Comparison of ENCODE assay signal across 8 mouse cellular contexts in the genomic region with DNA sequence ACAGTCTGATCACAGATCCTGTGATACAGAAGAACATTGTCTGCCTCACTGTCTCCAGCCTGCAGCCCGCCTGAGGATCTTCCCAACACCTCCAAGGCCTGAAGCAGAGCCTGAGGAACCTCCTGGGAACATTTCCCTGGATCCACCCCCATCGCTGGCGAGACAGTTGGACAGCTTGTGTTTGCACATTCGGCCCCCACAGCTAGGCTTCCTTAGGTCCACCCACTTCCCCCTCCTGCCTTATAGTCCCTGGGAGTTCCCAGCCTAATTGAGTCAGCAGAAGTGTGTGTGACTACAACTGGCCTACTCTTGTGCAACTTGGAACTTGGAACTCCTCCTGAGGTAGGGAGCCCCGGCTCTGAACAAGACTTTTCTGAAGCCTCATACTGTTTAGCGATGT. TPM values are rescaled to one million over a fixed set of nuclear protein-coding genes. Genes with fewer than 3 reads are reported as not detected.
DNase-seq lines count a peak whose midpoint lies in the region; ATAC-seq and TF ChIP-seq lines count a peak whose summit lies in the region.
"Had no signal": no experiment of that assay in that cellular context is flagged by ENCODE, and none has a peak within 500 bp of the region (broad histone marks: within the 10 kb centered on the region; RNA-seq: fewer than 3 reads in every experiment).

No protein-coding gene starts in this region.

- TF ChIP-seq EP300 in lung, postnatal 0 days (IDR thresholded peaks at IDR 0.05) = no peak

- H3K27ac ChIP-seq in embryonic facial prominence, embryonic 15.5 days (replicated peaks) = 0 out of 2 replicates have a peak overlapping the region, but pooled peaks have one; percentile 48
- H3K27ac ChIP-seq in intestine, postnatal 0 days (ENCODE audit: low read depth, low read length) = peak overlapping the region; percentile 96
- H3K27ac ChIP-seq in lung, postnatal 0 days (ENCODE audit: low read length) = peak overlapping the region; percentile 80
- H3K27ac ChIP-seq in midbrain, embryonic 14.5 days (replicated peaks; ENCODE audit: low read depth, low read length) = no peak overlapping the region
- H3K27ac ChIP-seq in neural tube, embryonic 15.5 days (replicated peaks) = no peak overlapping the region
- no peak overlapping the region for H3K27ac ChIP-seq in hindbrain, embryonic 13.5 days

- DNase-seq in NIH3T3 (ENCODE audit: low read depth) = peak; percentile 78
- DNase-seq in lung, postnatal 0 days (ENCODE audit: low spot score) = peak; percentile 95
- no peak for DNase-seq in midbrain, embryonic 14.5 days

- H3K27me3 ChIP-seq in embryonic facial prominence, embryonic 15.5 days = no peaks in the 10 kb centered on the region
- H3K27me3 ChIP-seq in intestine, postnatal 0 days (replicated peaks; ENCODE audit: control insufficient read depth, insufficient read depth, low read length) = no peaks in the 10 kb centered on the region
- H3K27me3 ChIP-seq in lung, postnatal 0 days (replicated peaks; ENCODE audit: insufficient read depth, low read length) = no peaks in the 10 kb centered on the region
- no peaks in the 10 kb centered on the region for H3K27me3 ChIP-seq in midbrain, embryonic 14.5 days (ENCODE audit: control insufficient read depth, insufficient read depth, low read length)
- H3K27me3 ChIP-seq in neural tube, embryonic 15.5 days (replicated peaks) = no peaks in the 10 kb centered on the region
- H3K27me3 ChIP-seq in hindbrain, embryonic 13.5 days = 0 out of 2 replicates have a peak, but pooled peaks cover 3% of the 10 kb centered on the region

- no peak overlapping the region for H3K4me2 ChIP-seq in embryonic facial prominence, embryonic 15.5 days (replicated peaks)
- peak overlapping the region; percentile 37; the same call in 1 of the 2 replicates for H3K4me2 ChIP-seq in intestine, postnatal 0 days (replicated peaks; ENCODE audit: low read depth)
- no peak overlapping the region; the same call in 1 of the 2 replicates for H3K4me2 ChIP-seq in lung, postnatal 0 days (replicated peaks; ENCODE audit: low read depth, low read length)
- H3K4me2 ChIP-seq in midbrain, embryonic 14.5 days (ENCODE audit: low read length) = no peak overlapping the region
- H3K4me2 ChIP-seq in neural tube, embryonic 15.5 days = no peak overlapping the region
- no peak overlapping the region for H3K4me2 ChIP-seq in hindbrain, embryonic 13.5 days

- H3K36me3 ChIP-seq in embryonic facial prominence, embryonic 15.5 days = no peaks in the 10 kb centered on the region
- no peaks in the 10 kb centered on the region for H3K36me3 ChIP-seq in intestine, postnatal 0 days (ENCODE audit: control insufficient read depth, insufficient read depth)
- H3K36me3 ChIP-seq in lung, postnatal 0 days (ENCODE audit: insufficient read depth, low read length) = no peaks in the 10 kb centered on the region
- H3K36me3 ChIP-seq in midbrain, embryonic 14.5 days (ENCODE audit: control insufficient read depth, insufficient read depth, low read length) = no peaks in the 10 kb centered on the region
- H3K36me3 ChIP-seq in neural tube, embryonic 15.5 days = no peaks in the 10 kb centered on the region
- no peaks in the 10 kb centered on the region for H3K36me3 ChIP-seq in hindbrain, embryonic 13.5 days

- no peak overlapping the region for H3K9ac ChIP-seq in embryonic facial prominence, embryonic 15.5 days
- 0 out of 2 replicates have a peak overlapping the region, but pooled peaks have one; percentile 11 for H3K9ac ChIP-seq in intestine, postnatal 0 days (ENCODE audit: low read depth, low read length)
- H3K9ac ChIP-seq in lung, postnatal 0 days (replicated peaks; ENCODE audit: low read depth) = no peak overlapping the region
- H3K9ac ChIP-seq in midbrain, embryonic 14.5 days (replicated peaks; ENCODE audit: low read length) = no peak overlapping the region
- H3K9ac ChIP-seq in neural tube, embryonic 15.5 days (replicated peaks) = no peak overlapping the region
- no peak overlapping the region for H3K9ac ChIP-seq in hindbrain, embryonic 13.5 days

- 51% methylated on average over 6 of the region's 6 CpGs for WGBS in embryonic facial prominence, embryonic 15.5 days
- WGBS in intestine, postnatal 0 days = 31% methylated on average over 6 of the region's 6 CpGs
- WGBS in lung, postnatal 0 days = 20% methylated on average over 6 of the region's 6 CpGs
- WGBS in midbrain, embryonic 14.5 days = 74% methylated on average over 6 of the region's 6 CpGs
- 71% methylated on average over 6 of the region's 6 CpGs for WGBS in neural tube, embryonic 15.5 days
- 69% methylated on average over 6 of the region's 6 CpGs for WGBS in hindbrain, embryonic 13.5 days

- TF ChIP-seq CTCF in intestine, postnatal 0 days (IDR thresholded peaks at IDR 0.05; ENCODE audit: low read depth) = no peak
- no peak for TF ChIP-seq CTCF in lung, postnatal 0 days (IDR thresholded peaks at IDR 0.05)

- H3K4me3 ChIP-seq in embryonic facial prominence, embryonic 15.5 days (replicated peaks) = no peak overlapping the region
- H3K4me3 ChIP-seq in intestine, postnatal 0 days (ENCODE audit: low read depth, low read length) = no peak overlapping the region
- no peak overlapping the region for H3K4me3 ChIP-seq in lung, postnatal 0 days (ENCODE audit: low read depth, low read length)
- H3K4me3 ChIP-seq in midbrain, embryonic 14.5 days (replicated peaks; ENCODE audit: low read depth, low read length) = no peak overlapping the region
- no peak overlapping the region for H3K4me3 ChIP-seq in neural tube, embryonic 15.5 days (replicated peaks)
- no peak overlapping the region for H3K4me3 ChIP-seq in hindbrain, embryonic 13.5 days

- peaks cover 16% of the 10 kb centered on the region; the same call in 1 of the 2 replicates for H3K4me1 ChIP-seq in embryonic facial prominence, embryonic 15.5 days
- H3K4me1 ChIP-seq in intestine, postnatal 0 days (replicated peaks; ENCODE audit: control insufficient read depth, insufficient read depth, low read length) = no peaks in the 10 kb centered on the region
- H3K4me1 ChIP-seq in lung, postnatal 0 days (ENCODE audit: insufficient read depth, low read depth, low read length) = peaks cover 12% of the 10 kb centered on the region
- H3K4me1 ChIP-seq in midbrain, embryonic 14.5 days (ENCODE audit: control insufficient read depth, insufficient read depth, low read length) = no peaks in the 10 kb centered on the region
- peaks cover 5% of the 10 kb centered on the region; the same call in 1 of the 2 replicates for H3K4me1 ChIP-seq in neural tube, embryonic 15.5 days
- H3K4me1 ChIP-seq in hindbrain, embryonic 13.5 days (replicated peaks) = peaks cover 2% of the 10 kb centered on the region; the same call in 1 of the 2 replicates

- no peak for ATAC-seq in embryonic facial prominence, embryonic 15.5 days (ENCODE audit: insufficient number of reproducible peaks, low FRiP score, low TSS enrichment, low read depth)
- peak; percentile 87 for ATAC-seq in intestine, postnatal 0 days
- ATAC-seq in lung, postnatal 0 days = peak; percentile 74
- ATAC-seq in midbrain, embryonic 14.5 days (ENCODE audit: low FRiP score, low TSS enrichment) = no peak
- no peak for ATAC-seq in neural tube, embryonic 15.5 days (ENCODE audit: low FRiP score)
- no peak for ATAC-seq in hindbrain, embryonic 13.5 days (ENCODE audit: low FRiP score)

- no peaks in the 10 kb centered on the region for H3K9me3 ChIP-seq in embryonic facial prominence, embryonic 15.5 days (replicated peaks)
- H3K9me3 ChIP-seq in intestine, postnatal 0 days (ENCODE audit: control insufficient read depth) = no peaks in the 10 kb centered on the region
- no peaks in the 10 kb centered on the region for H3K9me3 ChIP-seq in lung, postnatal 0 days (ENCODE audit: low read length)
- H3K9me3 ChIP-seq in midbrain, embryonic 14.5 days (ENCODE audit: control insufficient read depth, low read length) = no peaks in the 10 kb centered on the region
- no peaks in the 10 kb centered on the region for H3K9me3 ChIP-seq in neural tube, embryonic 15.5 days (replicated peaks)
- H3K9me3 ChIP-seq in hindbrain, embryonic 13.5 days = no peaks in the 10 kb centered on the region

RNA-seq across cellular contexts. Expression of a gene that starts 12.5 kb away (rescaled TPM):
- polyA plus RNA-seq in embryonic facial prominence, embryonic 15.5 days (2015; fragmentation: Nextera tagmentation; extraction: Ambion mirVana) = 0.60 TPM in 2 replicates
- 1.0 and 1.6 TPM in 2 replicates for polyA plus RNA-seq in intestine, postnatal 0 days (2015; fragmentation: Nextera tagmentation; extraction: Ambion mirVana)
- polyA plus RNA-seq in lung, postnatal 0 days (2015; fragmentation: Nextera tagmentation; extraction: Ambion mirVana) = 0.61 and 0.76 TPM in 2 replicates
- 0.18 and 0.21 TPM in 2 replicates for polyA plus RNA-seq in midbrain, embryonic 14.5 days (2014; fragmentation: Nextera tagmentation; extraction: Ambion mirVana)
- polyA plus RNA-seq in neural tube, embryonic 15.5 days (2015; fragmentation: Nextera tagmentation; extraction: Ambion mirVana) = 0.26 and 0.41 TPM in 2 replicates
- polyA plus RNA-seq in hindbrain, embryonic 13.5 days (2015; fragmentation: Nextera tagmentation; extraction: Ambion mirVana) = 0.19 and 0.30 TPM in 2 replicates

RNA-seq across cellular contexts. Expression of a gene that starts 26.4 kb away (rescaled TPM):
- polyA plus RNA-seq in embryonic facial prominence, embryonic 15.5 days (2015; fragmentation: Nextera tagmentation; extraction: Ambion mirVana) = 47.3 and 53.6 TPM in 2 replicates
- 139 and 143 TPM in 2 replicates for polyA plus RNA-seq in intestine, postnatal 0 days (2015; fragmentation: Nextera tagmentation; extraction: Ambion mirVana)
- polyA plus RNA-seq in lung, postnatal 0 days (2015; fragmentation: Nextera tagmentation; extraction: Ambion mirVana) = 75.4 and 83.4 TPM in 2 replicates
- 23.6 and 28.4 TPM in 2 replicates for polyA plus RNA-seq in midbrain, embryonic 14.5 days (2014; fragmentation: Nextera tagmentation; extraction: Ambion mirVana)
- polyA plus RNA-seq in neural tube, embryonic 15.5 days (2015; fragmentation: Nextera tagmentation; extraction: Ambion mirVana) = 27.6 and 33.6 TPM in 2 replicates
- 32.0 and 32.8 TPM in 2 replicates for polyA plus RNA-seq in hindbrain, embryonic 13.5 days (2015; fragmentation: Nextera tagmentation; extraction: Ambion mirVana)

RNA-seq across cellular contexts. Expression of a gene that starts 31.5 kb away (rescaled TPM):
- 235 and 237 TPM in 2 replicates for polyA plus RNA-seq in embryonic facial prominence, embryonic 15.5 days (2015; fragmentation: Nextera tagmentation; extraction: Ambion mirVana)
- polyA plus RNA-seq in intestine, postnatal 0 days (2015; fragmentation: Nextera tagmentation; extraction: Ambion mirVana) = 68.7 and 73.4 TPM in 2 replicates
- polyA plus RNA-seq in lung, postnatal 0 days (2015; fragmentation: Nextera tagmentation; extraction: Ambion mirVana) = 209 and 215 TPM in 2 replicates
- polyA plus RNA-seq in midbrain, embryonic 14.5 days (2014; fragmentation: Nextera tagmentation; extraction: Ambion mirVana) = 268 and 318 TPM in 2 replicates
- 229 and 235 TPM in 2 replicates for polyA plus RNA-seq in neural tube, embryonic 15.5 days (2015; fragmentation: Nextera tagmentation; extraction: Ambion mirVana)
- polyA plus RNA-seq in hindbrain, embryonic 13.5 days (2015; fragmentation: Nextera tagmentation; extraction: Ambion mirVana) = 234 and 241 TPM in 2 replicates

RNA-seq across cellular contexts. Expression of a gene that starts 32.9 kb away (rescaled TPM):
- 1.8 and 2.3 TPM in 2 replicates for polyA plus RNA-seq in embryonic facial prominence, embryonic 15.5 days (2015; fragmentation: Nextera tagmentation; extraction: Ambion mirVana)
- 1.4 and 1.6 TPM in 2 replicates for polyA plus RNA-seq in intestine, postnatal 0 days (2015; fragmentation: Nextera tagmentation; extraction: Ambion mirVana)
- polyA plus RNA-seq in lung, postnatal 0 days (2015; fragmentation: Nextera tagmentation; extraction: Ambion mirVana) = not detected in 2 replicates
- polyA plus RNA-seq in midbrain, embryonic 14.5 days (2014; fragmentation: Nextera tagmentation; extraction: Ambion mirVana) = not detected in 2 replicates
- 0.69 and 14.1 TPM in 2 replicates for polyA plus RNA-seq in neural tube, embryonic 15.5 days (2015; fragmentation: Nextera tagmentation; extraction: Ambion mirVana)
- polyA plus RNA-seq in hindbrain, embryonic 13.5 days (2015; fragmentation: Nextera tagmentation; extraction: Ambion mirVana) = not detected in 2 replicates
- polyA plus RNA-seq: cortical plate, adult 2 months had no signal

RNA-seq across cellular contexts. Expression of a gene that starts 33.6 kb away (rescaled TPM):
- 118 and 126 TPM in 2 replicates for polyA plus RNA-seq in embryonic facial prominence, embryonic 15.5 days (2015; fragmentation: Nextera tagmentation; extraction: Ambion mirVana)
- polyA plus RNA-seq in intestine, postnatal 0 days (2015; fragmentation: Nextera tagmentation; extraction: Ambion mirVana) = 204 and 208 TPM in 2 replicates
- polyA plus RNA-seq in lung, postnatal 0 days (2015; fragmentation: Nextera tagmentation; extraction: Ambion mirVana) = 60.6 and 67.7 TPM in 2 replicates
- 113 and 151 TPM in 2 replicates for polyA plus RNA-seq in midbrain, embryonic 14.5 days (2014; fragmentation: Nextera tagmentation; extraction: Ambion mirVana)
- 142 and 144 TPM in 2 replicates for polyA plus RNA-seq in neural tube, embryonic 15.5 days (2015; fragmentation: Nextera tagmentation; extraction: Ambion mirVana)
- polyA plus RNA-seq in hindbrain, embryonic 13.5 days (2015; fragmentation: Nextera tagmentation; extraction: Ambion mirVana) = 108 TPM in 2 replicates

Comparison
In these comparisons a context has a peak if more than half of its experiments do, and no peak if none do; other contexts are left out.
1. ATAC-seq: peak in intestine, postnatal 0 days (single experiment) and lung, postnatal 0 days (single experiment); none in embryonic facial prominence, embryonic 15.5 days (single experiment), midbrain, embryonic 14.5 days (single experiment), neural tube, embryonic 15.5 days (single experiment) and hindbrain, embryonic 13.5 days (single experiment).
2. H3K27ac ChIP-seq: peak in embryonic facial prominence, embryonic 15.5 days (single experiment), intestine, postnatal 0 days (single experiment) and lung, postnatal 0 days (single experiment); none in midbrain, embryonic 14.5 days (single experiment), neural tube, embryonic 15.5 days (single experiment) and hindbrain, embryonic 13.5 days (single experiment).